Mouse (Mus musculus) embryonic facial prominence, embryonic 11.5 days (tissue): ENCODE results near the gene Rsf1. TPM values are rescaled to one million over a fixed set of nuclear protein-coding genes. Genes with fewer than 3 reads are reported as not detected.

Source experiments
- ATAC-seq: fragments of 200-750 bp; cut with Nextera tagmentation; replicated peaks from 2 replicates; pipeline ENCODE4 v1.8.0; 2017; ENCODE audit warnings: low read depth; ENCODE audit not compliant: insufficient number of reproducible peaks, low FRiP score, low TSS enrichment
- DNase-seq: peaks from one replicate; pipeline ENCODE4 v3.0.0-alpha.2; 2015; ENCODE audit warnings: low spot score
- H3K27ac ChIP-seq: fragments of 300-500 bp; sonication (generic); replicated peaks from 2 replicates; pipeline ENCODE4 v1.5.1; 2014; ENCODE audit warnings: mild to moderate bottlenecking, low read depth, low read length, control low read depth
- H3K27me3 ChIP-seq: fragments of 300-500 bp; sonication (generic); 2 replicates; pipeline ENCODE4 v1.6.1; 2014; ENCODE audit warnings: mild to moderate bottlenecking, low read length, moderate library complexity, mixed read lengths; ENCODE audit not compliant: control insufficient read depth, insufficient read depth
- H3K36me3 ChIP-seq: fragments of 300-500 bp; sonication (generic); replicated peaks from 2 replicates; pipeline ENCODE4 v1.6.1; 2014; ENCODE audit warnings: low read depth, mild to moderate bottlenecking, low read length, moderate library complexity, mixed read lengths; ENCODE audit not compliant: control insufficient read depth, insufficient read depth
- H3K4me1 ChIP-seq: fragments of 300-500 bp; sonication (generic); 2 replicates; pipeline ENCODE4 v1.6.1; 2014; ENCODE audit warnings: low read length, mixed read lengths; ENCODE audit not compliant: control insufficient read depth, insufficient read depth
- H3K4me2 ChIP-seq: fragments of 300-500 bp; sonication (generic); 2 replicates; pipeline ENCODE4 v1.6.1; 2014; ENCODE audit warnings: low read depth, mild to moderate bottlenecking, control low read depth, low read length, moderate library complexity
- H3K4me3 ChIP-seq: fragments of 300-500 bp; sonication (generic); 2 replicates; pipeline ENCODE4 v1.5.1; 2014; ENCODE audit warnings: low read depth, low read length, control low read depth
- H3K9ac ChIP-seq: fragments of 300-500 bp; sonication (generic); replicated peaks from 2 replicates; pipeline ENCODE4 v1.6.1; 2014; ENCODE audit warnings: mild to moderate bottlenecking, control low read depth, low read length
- H3K9me3 ChIP-seq: fragments of 300-500 bp; sonication (generic); replicated peaks from 2 replicates; pipeline ENCODE4 v1.6.1; 2016; ENCODE audit warnings: mild to moderate bottlenecking, low read length, inconsistent platforms, mixed read lengths; ENCODE audit not compliant: control insufficient read depth
- WGBS: fragments of 180-500 bp; shearing (Covaris S2); extraction: QIAGEN DNeasy Blood & Tissue Kit; methylation state at CpG from one replicate; pipeline ENCODE4 v1.1.7; 2014; 5-methylcytosine and 5-hydroxymethylcytosine counted together
- polyA plus RNA-seq: library from polyadenylated mRNA; unstranded; fragments of >200 nt; fragmentation: Nextera tagmentation; extraction: Ambion mirVana; gene quantifications from 2 replicates; pipeline ENCODE4 v1.2.1, GENCODE M21; 2014

Rsf1 gene
- 26.0 and 26.8 TPM in 2 replicates for polyA plus RNA-seq

- peak within 1 kb of the TSS; percentile 99 for H3K9ac ChIP-seq
- peak within 1 kb of the TSS; percentile 76 for H3K4me2 ChIP-seq
- no peaks in the 10 kb centered on the region for H3K36me3 ChIP-seq
- H3K4me3 ChIP-seq: peak within 1 kb of the TSS; percentile 100
- no peaks in the 10 kb centered on the region for H3K27me3 ChIP-seq
- peak; percentile 98 for DNase-seq
- no peaks in the 10 kb centered on the region for H3K9me3 ChIP-seq
- 1% methylated on average over 56 of the region's 68 CpGs for whole genome bisulfite sequencing
- H3K27ac ChIP-seq: peak within 1 kb of the TSS; percentile 98
- peak; percentile 96 for ATAC-seq
- no peaks in the 10 kb centered on the region for H3K4me1 ChIP-seq
Observed at GRCm38 (mm10) chr7:97579067-97579975, at the start of gene Rsf1, which contains the start of gene Aamdc. Rsf1 (plus strand) TSS chr7:97579889. Aamdc (minus strand) TSS chr7:97579497.

- Histone ChIP-seq H3K4me1 (no peaks in the 10 kb centered on the region), H3K27me3 (no peaks in the 10 kb centered on the region), H3K27ac (no peak overlapping the region), H3K9me3 (no peaks in the 10 kb centered on the region), H3K36me3 (peaks cover 3% of the 10 kb centered on the region), H3K9ac (no peak overlapping the region), H3K4me3 (no peak overlapping the region), H3K4me2 (no peak overlapping the region)
- ATAC-seq (no peak), DNase-seq (no peak)
- WGBS: 82% methylated on average over 5 of the region's 5 CpGs
Observed at GRCm38 (mm10) chr7:97535531-97535930, 44.2 kb upstream of the Rsf1 start.

GRCm38 (mm10) chr7:97536571-97536970 is 43.1 kb upstream of the Rsf1 start:
- no peak for DNase-seq
- no peak for ATAC-seq
- H3K9me3 ChIP-seq: no peaks in the 10 kb centered on the region
- H3K27ac ChIP-seq: no peak overlapping the region
- H3K27me3 ChIP-seq: no peaks in the 10 kb centered on the region
- no peak overlapping the region for H3K9ac ChIP-seq
- peaks cover 4% of the 10 kb centered on the region for H3K36me3 ChIP-seq
- H3K4me2 ChIP-seq: no peak overlapping the region
- WGBS: 86% methylated on average over 5 of the region's 5 CpGs
- H3K4me1 ChIP-seq: no peaks in the 10 kb centered on the region
- no peak overlapping the region for H3K4me3 ChIP-seq

GRCm38 (mm10) chr7:97546462-97546861 is 33.2 kb upstream of the Rsf1 start:
- Histone ChIP-seq H3K27me3 (no peaks in the 10 kb centered on the region), H3K4me2 (no peak overlapping the region), H3K9me3 (no peaks in the 10 kb centered on the region), H3K27ac (no peak overlapping the region), H3K9ac (no peak overlapping the region), H3K4me3 (no peak overlapping the region), H3K36me3 (0 out of 2 replicates have a peak, but pooled peaks cover 3% of the 10 kb centered on the region), H3K4me1 (no peaks in the 10 kb centered on the region)
- no peak for DNase-seq
- WGBS: 81% methylated on average over 2 of the region's 2 CpGs
- no peak for ATAC-seq

- ATAC-seq (no peak), DNase-seq (no peak)
- WGBS: 96% methylated on average over 10 of the region's 10 CpGs
- Histone ChIP-seq H3K9ac (no peak overlapping the region), H3K36me3 (no peaks in the 10 kb centered on the region), H3K4me2 (no peak overlapping the region), H3K27ac (no peak overlapping the region), H3K9me3 (no peaks in the 10 kb centered on the region), H3K4me3 (no peak overlapping the region), H3K4me1 (no peaks in the 10 kb centered on the region), H3K27me3 (no peaks in the 10 kb centered on the region)
Observed at GRCm38 (mm10) chr7:97549301-97549700, 30.4 kb upstream of the Rsf1 start.

- H3K4me3 ChIP-seq: no peak overlapping the region
- H3K36me3 ChIP-seq: no peaks in the 10 kb centered on the region
- no peak overlapping the region for H3K4me2 ChIP-seq
- H3K9ac ChIP-seq: no peak overlapping the region
- H3K27me3 ChIP-seq: no peaks in the 10 kb centered on the region
- 86% methylated on average over 9 of the region's 9 CpGs for WGBS
- DNase-seq (no peak), ATAC-seq (no peak)
- H3K9me3 ChIP-seq: no peaks in the 10 kb centered on the region
- H3K27ac ChIP-seq: no peak overlapping the region
- no peaks in the 10 kb centered on the region for H3K4me1 ChIP-seq
Observed at GRCm38 (mm10) chr7:97550673-97551072, 29.0 kb upstream of the Rsf1 start.

- H3K4me2 ChIP-seq: no peak overlapping the region
- H3K4me3 ChIP-seq: no peak overlapping the region
- H3K27ac ChIP-seq: no peak overlapping the region
- 89% methylated on average over 2 of the region's 2 CpGs for WGBS
- H3K9me3 ChIP-seq: no peaks in the 10 kb centered on the region
- no peaks in the 10 kb centered on the region for H3K4me1 ChIP-seq
- H3K36me3 ChIP-seq: no peaks in the 10 kb centered on the region
- no peak for DNase-seq
- H3K9ac ChIP-seq: no peak overlapping the region
- no peaks in the 10 kb centered on the region for H3K27me3 ChIP-seq
- ATAC-seq: no peak
Observed at GRCm38 (mm10) chr7:97563576-97563975, 16.1 kb upstream of the Rsf1 start.

GRCm38 (mm10) chr7:97569372-97569771 is 10.3 kb upstream of the Rsf1 start:
- WGBS: 79% methylated on average over 4 of the region's 4 CpGs
- DNase-seq (no peak), ATAC-seq (no peak)
- no peak overlapping the region for H3K4me2 ChIP-seq
- no peaks in the 10 kb centered on the region for H3K9me3 ChIP-seq
- no peak overlapping the region for H3K9ac ChIP-seq
- no peak overlapping the region for H3K4me3 ChIP-seq
- no peaks in the 10 kb centered on the region for H3K27me3 ChIP-seq
- no peaks in the 10 kb centered on the region for H3K4me1 ChIP-seq
- H3K27ac ChIP-seq: no peak overlapping the region
- no peaks in the 10 kb centered on the region for H3K36me3 ChIP-seq
